Mouse (Mus musculus) fat pad, adult 2 months (tissue): ENCODE measurements around the gene Arpc3.
"Not testable (repeated sequence)": the region's sequence is repeated elsewhere in the genome, so short reads cannot be mapped to it uniquely, and the experiment has no call there.

Experiments used
- DNase-seq: peaks from one replicate; pipeline ENCODE4 v3.0.0-alpha.2; 2011; ENCODE audit warnings: low read depth, low spot score; ENCODE audit errors: extremely low read depth

Gene Arpc3

DNA sequence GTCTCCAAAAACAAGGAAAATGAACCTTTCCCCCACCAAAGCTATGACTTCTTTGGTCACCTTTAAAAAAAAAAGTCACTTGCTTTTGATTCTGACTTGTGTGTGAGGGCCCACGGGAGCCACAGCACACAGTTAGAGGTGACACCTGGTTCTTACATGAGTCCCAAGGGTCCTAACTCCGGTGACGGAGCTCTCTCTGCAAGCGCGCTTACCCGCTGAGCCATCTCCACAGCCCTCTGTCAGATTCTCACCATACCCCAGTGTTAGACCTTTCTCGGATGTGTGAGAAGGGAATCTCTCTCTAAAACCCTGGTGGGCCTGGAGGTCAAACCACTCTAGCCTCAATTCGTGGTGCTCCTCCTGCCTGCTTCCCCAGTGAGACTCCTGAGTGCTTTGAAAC lies 5.8 kb downstream of the Arpc3 start:
- DNase-seq: no peak

DNA sequence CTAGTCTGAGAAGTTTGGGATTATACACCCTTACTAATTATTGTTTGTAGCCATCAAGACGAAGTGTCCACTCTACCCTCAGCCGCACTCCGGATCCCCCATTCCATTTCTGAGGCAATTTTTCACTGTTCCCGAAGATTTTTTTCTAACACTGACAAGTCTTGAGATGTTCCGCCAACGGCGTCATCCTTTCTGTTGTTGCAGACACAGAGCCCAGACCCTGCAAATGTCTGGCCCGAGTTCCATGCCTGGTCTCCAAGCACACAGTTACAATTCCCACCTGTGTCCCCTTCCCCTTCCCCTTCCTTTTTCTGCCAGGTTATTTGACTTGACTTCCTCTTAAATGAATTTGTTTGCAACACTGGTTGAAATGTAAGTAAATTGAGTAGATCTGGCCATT lies 8.2 kb downstream of the Arpc3 start:
- no peak for DNase-seq

DNA sequence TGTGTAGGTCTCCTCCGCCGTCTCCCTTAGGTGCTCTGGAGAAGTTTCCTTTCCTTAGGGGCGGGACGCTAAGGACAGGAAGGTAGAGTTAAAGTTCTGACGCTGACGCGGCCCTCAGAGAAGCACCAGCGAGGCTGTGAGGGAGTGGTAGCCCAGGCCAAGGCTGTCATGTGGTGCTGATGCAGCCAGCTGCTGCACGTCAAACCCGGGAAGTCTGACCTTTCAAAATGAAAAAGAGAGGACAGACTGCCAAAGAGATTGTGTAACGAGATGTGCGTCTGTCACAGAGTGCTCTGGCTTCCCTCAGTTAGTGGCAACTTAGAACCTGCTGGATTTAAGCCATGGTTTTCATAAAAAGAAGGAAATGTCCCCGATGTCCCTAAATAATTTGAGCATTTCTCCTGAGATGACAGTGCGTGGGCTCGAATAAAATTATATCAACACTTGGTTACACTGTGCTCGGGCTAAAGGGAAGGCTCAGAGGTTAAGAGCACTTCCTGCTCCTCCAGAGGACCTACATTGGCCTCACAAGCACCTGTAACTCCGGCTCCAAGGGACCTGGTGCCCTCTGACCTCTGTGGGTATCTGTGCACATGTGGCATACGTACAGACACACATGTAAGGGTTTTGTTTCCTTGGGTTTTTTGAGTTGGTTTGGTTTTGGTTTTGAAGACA lies 9.1 kb downstream of the Arpc3 start:
- no peak for DNase-seq

DNA sequence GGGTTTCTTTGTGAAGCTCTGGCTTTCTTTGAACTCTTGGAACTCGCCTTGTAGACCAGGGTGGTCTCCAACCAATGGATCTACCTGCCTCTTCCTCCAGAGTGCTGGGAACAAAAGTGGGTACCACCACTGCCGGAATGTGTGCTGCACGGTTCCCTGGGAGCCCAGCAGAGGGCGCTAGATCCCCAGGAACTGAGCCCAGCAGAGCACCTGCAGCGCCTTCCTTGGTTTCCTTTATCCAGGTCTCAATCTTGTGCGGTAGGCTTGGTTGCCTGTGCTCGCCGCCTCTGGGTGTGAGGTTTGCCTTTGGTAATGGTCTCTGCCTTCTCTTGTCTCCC lies 9.6 kb downstream of the Arpc3 start:
- no peak for DNase-seq

DNA sequence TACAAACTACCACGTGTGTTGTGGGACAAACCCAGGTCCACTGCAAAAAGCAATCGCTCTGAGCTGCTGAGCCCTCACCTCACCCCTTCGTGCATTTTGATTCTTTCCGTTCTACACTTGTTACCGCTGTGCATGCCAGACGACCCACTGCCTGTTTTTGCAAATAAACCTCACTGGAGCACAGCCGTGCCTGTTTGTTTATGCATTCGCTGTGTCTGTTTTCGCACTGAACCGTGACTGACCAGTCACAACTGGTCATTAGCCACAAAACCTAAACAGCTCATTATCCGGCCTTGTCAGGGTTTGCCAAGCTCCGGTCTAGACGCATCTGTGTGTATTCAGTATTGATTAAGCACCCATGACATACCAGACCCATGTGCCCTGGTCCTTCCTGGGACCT lies 10.5 kb downstream of the Arpc3 start:
- no peak for DNase-seq

DNA sequence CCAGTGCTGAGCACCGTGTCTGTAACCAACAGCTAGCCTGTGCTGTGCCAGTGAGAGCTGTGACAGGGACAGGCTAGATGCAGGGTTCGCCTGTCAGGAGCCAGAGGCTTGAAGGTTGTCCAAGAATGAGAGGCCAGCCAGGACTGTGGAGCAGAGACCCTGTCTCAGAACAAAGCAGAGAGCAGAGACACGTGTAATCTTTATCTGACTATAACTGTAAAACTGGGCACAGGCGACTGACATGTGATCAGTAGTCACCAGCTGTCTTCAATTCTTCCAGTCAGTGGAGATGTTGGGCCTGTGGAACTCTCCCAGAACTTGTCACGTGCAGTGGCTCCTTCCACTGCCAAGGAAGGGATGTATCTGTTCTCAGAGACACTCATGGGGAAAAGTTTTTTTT lies 11.1 kb downstream of the Arpc3 start:
- DNase-seq: no peak

DNA sequence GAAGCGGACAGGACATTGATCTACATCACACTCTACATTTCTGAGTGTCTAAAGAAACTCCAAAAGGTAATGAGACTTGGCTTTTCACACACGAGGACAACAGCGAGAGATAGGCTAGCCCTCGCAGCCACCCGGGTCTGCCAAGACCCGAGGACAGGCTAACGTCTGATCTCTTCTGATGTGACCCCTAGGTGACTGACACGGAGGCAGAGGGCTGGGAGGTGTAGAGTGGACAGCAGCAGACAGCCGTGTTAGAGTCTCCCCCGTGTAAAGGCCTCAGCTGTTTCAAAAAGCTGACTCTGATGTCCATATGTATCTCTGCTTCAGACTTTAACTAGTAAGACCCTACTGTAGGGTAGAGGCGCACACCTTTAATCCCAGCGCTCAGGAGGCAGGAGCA lies 11.7 kb downstream of the Arpc3 start:
- DNase-seq: no peak

DNA sequence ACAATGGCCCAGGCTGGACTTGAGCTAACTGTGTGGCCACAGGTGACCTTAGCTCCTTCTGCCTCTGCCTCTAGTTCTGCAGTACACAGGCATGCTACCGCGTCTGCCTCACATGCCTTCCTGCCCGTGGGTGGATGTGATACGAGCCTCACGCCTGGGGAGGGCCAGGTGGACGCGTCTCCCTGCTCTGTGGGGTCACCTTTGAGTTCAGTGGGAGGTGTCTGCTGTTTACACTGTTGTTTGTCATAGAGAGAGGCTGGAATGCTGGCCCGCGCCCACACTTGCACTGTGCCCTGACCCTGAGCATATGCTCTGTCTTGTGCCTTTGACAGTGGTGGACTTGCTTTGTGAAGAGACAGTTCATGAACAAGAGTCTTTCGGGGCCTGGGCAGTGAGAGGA lies 13.9 kb downstream of the Arpc3 start:
- no peak for DNase-seq

DNA sequence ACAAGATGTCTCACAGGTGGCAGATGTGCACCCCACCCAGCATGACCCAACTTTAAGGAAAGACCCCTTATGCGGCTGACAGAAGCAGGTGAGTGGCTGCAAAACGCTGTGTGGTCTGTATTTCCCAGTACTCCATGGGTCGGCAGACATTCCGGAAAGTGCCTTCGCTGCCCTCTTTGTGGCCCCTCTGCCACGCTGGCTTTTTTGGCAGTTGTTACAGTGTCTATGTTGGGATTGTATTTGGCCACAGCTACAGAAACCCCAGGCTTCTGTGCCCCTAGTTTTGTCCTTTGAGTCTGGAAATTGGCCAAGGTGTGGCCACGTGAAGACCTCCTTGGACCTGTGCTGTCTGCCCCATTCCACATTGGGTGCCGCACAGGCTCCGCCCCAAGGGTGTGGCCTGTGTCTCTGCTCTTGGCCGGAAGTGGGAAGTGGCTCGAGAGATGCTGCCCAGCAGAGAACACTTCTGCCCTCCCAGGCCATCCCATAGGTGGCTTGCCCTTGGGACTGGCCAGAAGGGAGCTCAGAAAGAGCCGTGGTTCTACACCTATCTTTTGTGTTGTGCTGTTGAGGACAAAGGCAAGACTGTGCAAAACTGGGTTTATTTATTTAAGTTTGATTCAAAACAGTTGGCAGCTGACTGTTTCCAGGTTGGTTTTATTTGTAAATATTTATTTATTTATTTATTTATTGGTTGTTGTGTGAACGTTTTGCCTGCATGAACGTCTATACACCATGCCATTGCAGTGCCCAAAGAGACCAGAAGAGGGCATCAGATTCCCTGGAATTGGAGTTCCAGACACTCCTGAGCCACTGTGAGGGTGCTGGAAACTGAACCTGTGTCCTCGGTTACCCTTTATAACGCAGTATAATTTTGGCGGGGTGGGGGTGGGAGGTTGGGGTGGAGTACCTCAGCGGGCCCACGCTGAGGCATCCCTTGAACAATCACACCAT lies 18.3 kb downstream of the Arpc3 start:
- DNase-seq: no peak

DNA sequence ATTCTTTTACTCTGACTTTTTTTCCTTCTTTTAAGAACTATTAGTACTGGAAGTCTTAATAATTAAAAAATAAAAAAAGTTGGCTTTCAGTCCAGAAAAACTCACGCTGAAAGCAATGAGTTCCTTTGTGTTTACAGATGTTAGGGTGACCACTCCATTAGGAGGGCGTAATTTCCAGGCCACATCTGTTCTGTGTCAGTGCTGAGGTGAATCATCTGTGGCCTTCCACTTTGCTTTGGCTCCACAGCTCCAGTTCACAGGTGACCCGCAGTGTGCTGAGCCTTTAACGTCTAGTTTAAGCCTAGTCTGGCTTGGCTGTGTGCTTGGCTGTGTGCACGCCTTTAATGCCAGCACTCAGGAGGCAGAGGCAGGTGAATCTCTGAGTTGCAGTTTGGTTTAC lies 20.2 kb downstream of the Arpc3 start:
- no peak for DNase-seq

DNA sequence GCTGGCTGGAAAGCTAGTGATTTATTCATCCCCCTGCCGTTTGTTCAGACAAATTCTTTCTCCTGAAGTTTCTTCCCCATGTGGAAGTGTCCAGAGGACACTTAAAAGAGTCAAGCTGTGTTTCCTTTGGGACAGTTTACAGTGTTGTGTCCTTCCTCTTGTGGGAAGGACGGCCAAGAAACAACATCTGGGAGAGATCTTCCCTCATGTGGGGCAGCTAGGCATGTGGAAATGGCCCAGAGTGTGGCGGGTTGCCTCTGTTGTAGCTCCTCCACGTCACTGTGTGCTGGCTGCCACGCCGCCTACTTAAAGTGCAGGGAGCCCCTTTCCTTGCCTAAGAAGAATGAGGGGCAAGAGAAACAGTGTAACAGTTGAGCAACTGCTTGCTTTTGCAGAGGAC lies 21.1 kb downstream of the Arpc3 start:
- no peak for DNase-seq

DNA sequence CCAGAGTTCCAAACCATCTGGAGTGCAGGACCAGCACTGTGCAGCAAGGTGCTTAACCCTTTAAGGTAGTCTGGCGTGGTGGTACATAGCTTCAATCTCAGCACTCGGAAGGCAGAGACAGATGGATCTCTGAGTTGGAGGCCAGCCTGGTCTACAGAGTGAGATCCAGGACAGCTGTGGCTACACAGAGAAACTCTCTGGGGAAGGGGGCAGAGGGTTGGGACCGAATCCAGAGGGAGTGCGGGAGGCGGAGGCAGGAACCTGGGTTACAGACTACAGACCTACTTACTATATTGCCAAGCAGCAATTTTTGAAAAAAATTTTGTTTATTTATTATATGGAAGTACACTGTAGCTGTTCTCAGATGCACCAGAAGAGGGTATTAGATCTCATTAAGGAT lies 22.7 kb downstream of the Arpc3 start:
- DNase-seq: no peak

DNA sequence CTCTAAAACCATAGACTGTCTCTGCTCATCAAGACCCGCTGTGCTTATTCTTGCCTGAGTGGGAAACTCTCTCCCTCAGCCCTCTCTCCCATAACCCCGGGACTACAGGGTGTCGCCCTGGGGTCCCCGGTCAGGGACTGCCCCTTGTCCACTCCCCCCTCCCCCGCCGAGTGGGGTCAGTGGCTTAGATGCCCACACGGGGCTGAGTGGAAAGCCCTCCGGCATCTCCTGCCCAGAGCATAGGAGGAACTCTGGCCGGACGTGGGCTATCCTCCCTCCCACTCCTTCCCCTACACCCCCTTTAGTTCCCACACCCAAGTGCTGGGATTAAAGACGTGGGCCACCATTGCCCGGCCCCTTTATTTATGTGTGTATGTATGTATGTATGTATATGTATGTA lies 23.8 kb downstream of the Arpc3 start:
- no peak for DNase-seq

DNA sequence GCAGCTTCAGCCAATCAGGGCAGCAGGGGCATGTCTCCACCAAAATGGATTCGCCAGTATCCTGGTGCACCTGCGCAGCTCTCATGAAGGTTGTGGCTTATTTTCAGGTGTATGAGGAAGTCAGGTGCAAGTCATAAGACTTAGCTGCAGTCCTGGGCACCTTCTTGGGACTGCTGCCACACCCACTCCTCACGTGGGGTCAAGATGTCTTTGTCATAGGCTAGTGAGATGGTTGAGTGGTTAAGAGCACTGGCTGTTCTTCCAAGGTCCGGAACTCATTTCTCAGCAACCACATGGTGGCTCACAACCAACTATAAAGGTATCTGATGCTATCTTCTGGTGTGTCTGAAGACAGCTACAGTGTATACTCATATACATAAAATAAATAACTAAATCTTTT lies 29.0 kb downstream of the Arpc3 start:
- DNase-seq: not testable (repeated sequence)

DNA sequence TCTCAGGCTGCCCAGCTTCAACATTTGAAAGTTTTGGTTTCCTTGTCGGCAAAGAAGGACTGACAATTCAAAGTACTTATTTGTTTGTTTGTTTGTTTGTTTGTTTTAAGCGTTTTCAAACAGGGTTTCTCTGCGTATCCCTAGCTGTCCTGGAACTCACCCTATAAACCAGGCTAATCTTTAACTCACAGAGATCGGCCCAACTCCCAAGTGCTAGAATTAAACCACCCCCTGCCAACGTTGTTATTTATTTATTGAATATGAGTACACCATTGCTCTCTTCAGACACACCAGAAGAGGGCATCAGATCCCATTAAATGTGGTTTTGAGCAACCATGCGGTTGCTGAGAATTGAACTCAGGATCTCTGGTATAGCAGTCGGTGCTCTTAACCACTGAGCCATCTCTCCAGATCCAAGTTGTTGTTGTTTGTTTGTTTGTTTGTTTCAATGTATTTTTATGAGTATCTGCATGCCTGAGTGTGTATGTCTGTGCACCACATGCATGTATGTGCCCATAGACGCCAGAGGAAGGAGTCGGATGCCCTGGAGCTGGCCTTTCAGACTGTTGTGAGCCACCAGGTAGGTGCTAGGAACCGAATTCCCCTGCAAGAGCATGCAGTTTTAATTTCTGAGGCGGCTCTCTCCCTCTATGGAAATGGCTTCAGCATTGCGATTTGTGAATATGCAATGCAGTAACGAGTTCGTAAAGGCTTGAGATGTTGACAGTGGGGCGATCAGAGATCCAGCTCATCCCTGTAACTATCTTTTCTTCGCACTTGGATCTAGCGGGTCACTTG lies 29.8 kb downstream of the Arpc3 start, which contains the start of gene Anapc7:
TSS of gene Anapc7 (plus strand) at position 423 of the 798 bp plus-strand sequence.
- DNase-seq: no peak

DNA sequence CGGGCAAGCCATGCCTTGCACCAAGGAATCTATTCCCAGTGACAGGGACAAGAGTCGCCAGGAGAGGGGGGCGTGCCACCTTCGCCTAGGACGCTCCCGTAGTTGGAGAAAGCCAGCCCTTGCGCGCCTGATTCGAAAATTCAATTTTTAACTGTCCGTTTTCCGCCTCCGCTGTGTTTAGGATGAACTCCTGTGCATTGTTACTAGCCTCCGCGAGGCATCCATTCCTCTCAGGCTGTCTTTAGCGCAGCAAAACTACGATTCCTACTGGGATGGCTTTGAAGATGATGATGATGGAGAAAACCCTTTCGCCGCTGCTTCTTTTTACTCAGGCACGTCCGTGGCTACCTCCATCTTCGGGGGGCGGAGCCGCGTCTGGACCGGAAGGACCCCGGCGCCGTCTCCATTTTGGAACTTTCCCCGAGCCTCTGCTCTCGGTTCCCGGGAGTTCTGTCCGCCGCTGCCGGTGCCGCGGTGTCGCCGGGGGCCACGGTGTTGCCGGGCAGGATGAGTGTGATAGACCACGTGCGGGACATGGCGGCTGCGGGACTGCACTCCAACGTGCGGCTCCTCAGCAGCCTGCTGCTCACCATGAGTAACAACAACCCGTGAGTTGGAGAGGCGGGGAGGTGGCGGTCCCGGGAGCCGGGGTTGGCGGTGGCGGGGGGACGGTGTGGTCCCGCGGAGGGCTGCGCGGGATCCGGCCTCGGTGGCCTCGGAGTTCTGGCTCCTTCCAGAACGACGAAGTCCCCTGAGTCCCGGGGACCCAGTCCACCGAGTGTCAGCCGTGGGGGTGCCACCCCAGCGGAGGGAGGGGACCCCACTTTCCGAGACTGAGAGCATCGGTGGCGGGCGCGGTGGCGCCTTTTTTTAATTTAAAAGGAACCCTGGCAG lies 30.6 kb downstream of the Arpc3 start:
- DNase-seq: no peak

DNA sequence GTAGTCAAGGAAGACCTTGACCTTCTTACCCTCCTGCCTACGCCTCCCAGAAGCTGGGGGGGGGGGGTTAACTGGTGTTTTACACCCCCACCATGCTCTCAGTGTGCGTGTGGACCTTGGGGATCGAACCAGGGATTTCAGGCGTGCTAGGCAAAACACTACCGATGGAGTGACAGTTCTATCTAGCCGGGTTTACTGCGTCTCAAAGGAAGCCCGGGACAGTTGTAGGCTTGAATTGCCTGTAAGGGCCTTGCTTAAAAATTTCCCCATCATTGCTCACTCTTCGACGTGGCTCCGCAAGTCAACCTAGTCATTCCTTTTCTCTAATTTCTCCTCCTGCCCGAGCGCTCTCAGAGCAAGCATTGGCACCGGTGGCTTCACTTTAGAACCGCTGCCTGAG lies 31.4 kb downstream of the Arpc3 start:
- no peak for DNase-seq

DNA sequence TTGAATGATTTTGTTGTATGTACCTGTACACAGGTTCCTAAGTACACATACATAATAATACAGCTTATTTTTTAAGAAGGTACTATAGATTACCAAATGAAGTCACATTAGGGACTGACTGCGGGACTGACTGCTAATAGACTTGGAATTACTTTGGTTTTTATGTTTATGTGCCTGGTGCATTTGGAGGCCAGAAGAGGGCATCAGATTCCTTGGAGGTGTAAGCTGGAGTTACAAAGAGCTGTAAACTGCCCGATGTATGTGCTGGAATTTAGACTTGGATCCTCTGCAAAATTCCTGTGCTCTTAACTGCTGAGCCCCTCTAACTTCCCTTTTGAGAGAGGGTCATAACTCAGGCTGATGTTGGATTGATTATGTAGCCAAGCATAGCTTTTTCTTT lies 33.9 kb downstream of the Arpc3 start:
- DNase-seq: no peak

DNA sequence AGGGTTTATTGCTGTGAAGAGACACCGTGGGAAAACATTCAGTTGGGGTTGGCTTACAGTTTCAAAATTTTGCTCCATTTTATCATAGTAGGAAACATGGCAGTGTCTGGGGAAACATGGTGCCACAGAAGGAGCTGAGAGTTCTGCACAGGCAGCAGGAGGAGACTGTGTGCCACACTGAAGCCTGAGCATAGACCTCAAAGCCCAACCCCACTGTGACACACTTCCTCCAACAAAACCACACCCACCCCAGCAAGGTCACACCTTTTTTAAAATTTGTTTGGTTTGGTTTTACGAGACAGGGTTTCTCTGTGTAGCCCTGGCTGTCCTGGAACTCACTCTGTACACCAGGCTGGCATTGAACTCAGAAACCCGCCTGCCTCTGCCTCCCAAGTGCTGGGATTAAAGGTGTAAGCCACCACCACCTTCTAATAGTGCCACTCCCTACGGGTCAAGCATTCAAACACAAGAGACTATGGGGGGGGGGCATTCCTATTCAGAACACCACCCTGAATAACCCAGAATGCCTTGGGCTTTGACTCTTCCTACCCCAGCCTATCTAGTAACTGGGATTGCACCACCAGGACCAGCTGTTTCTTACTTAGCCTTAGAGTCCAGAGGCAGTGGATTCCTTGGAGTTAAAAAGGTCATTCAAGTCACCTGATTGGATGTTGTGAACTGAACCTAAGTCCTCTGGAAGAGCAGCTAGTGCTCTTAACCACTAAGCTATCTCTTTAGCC lies 38.5 kb downstream of the Arpc3 start:
- DNase-seq: no peak

DNA sequence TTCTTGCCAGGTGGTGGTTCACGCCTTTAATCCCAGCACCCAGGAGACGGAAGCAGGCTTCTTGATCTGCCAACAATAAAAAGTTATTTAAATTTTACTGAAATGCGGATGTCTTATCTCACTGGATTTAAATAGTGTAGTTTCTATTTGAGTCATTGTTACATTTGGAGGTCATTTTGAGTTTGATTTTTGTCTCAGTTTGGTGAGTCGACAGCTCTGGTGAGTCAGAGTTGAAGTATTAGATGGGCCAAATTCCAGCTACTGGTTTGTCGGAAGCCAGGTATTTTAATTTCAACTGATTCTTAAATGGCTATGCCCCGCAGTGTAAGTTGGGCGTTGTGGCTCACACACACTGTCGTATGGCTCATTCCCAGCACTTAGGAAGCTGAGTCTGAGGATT lies 39.5 kb downstream of the Arpc3 start:
- no peak for DNase-seq
